Mouse (Mus musculus): ENCODE measurements around the gene Grn.

- TF ChIP-seq MAFK (IDR thresholded peaks at IDR 0.05; ENCODE audit: insufficient read depth, low read depth, low read length) (no peak), ZNF384 (IDR thresholded peaks at IDR 0.05; ENCODE audit: low read depth, low read length) (no peak), ZC3H11A (IDR thresholded peaks at IDR 0.05; ENCODE audit: borderline replicate concordance, low read depth, low read length) (no peak)
These were observed 11.2 kb upstream of the Grn start for GRCm38 (mm10) chr11:102418887-102419286.
